Mouse (Mus musculus): ENCODE data around the gene Nudt4. TPM values are rescaled to one million over a fixed set of nuclear protein-coding genes. Genes with fewer than 3 reads are reported as not detected.

The Nudt4 gene
- total and polyA plus RNA-seq, 2 experiments from 2014 or later: 55.5 to 64.7 TPM

GRCm38 (mm10) chr10:95508126-95508525 is 55.8 kb downstream of the Nudt4 start:
- WGBS: 89% methylated on average over 8 of the region's 8 CpGs
- TF ChIP-seq CTCF (IDR thresholded peaks at IDR 0.05; ENCODE audit: low read depth): no peak
- DNase-seq (ENCODE audit: low spot score) (no peak), ATAC-seq (no peak)
- Histone ChIP-seq H3K4me2 (ENCODE audit: low read depth, low read length) (no peak overlapping the region), H3K27me3 (ENCODE audit: insufficient read depth, low read length) (no peaks in the 10 kb centered on the region), H3K4me3 (ENCODE audit: low read length) (no peak overlapping the region), H3K9me3 (ENCODE audit: low read length) (no peaks in the 10 kb centered on the region), H3K4me1 (ENCODE audit: insufficient read depth, low read length) (no peaks in the 10 kb centered on the region), H3K9ac (replicated peaks; ENCODE audit: low read length) (no peak overlapping the region), H3K27ac (no peak overlapping the region), H3K36me3 (ENCODE audit: insufficient read depth, low read length) (no peaks in the 10 kb centered on the region)

- ATAC-seq (no peak), DNase-seq (ENCODE audit: low spot score) (no peak)
- H3K9me3 ChIP-seq (ENCODE audit: low read length): no peaks in the 10 kb centered on the region
- H3K27me3 ChIP-seq (ENCODE audit: insufficient read depth, low read length): no peaks in the 10 kb centered on the region
- no peak for TF ChIP-seq CTCF (IDR thresholded peaks at IDR 0.05; ENCODE audit: low read depth)
- H3K4me1 ChIP-seq (ENCODE audit: insufficient read depth, low read length): peaks cover 4% of the 10 kb centered on the region; the same call in 1 of the 2 replicates
- no peak overlapping the region for H3K4me2 ChIP-seq (ENCODE audit: low read depth, low read length)
- H3K27ac ChIP-seq: no peak overlapping the region
- H3K9ac ChIP-seq (replicated peaks; ENCODE audit: low read length): no peak overlapping the region
- WGBS: 14% methylated on average over 1 of the region's 1 CpGs
- H3K36me3 ChIP-seq (ENCODE audit: insufficient read depth, low read length): no peaks in the 10 kb centered on the region
- H3K4me3 ChIP-seq (ENCODE audit: low read length): no peak overlapping the region
Measured at GRCm38 (mm10) chr10:95504341-95504740, 59.6 kb downstream of the Nudt4 start.

DNA sequence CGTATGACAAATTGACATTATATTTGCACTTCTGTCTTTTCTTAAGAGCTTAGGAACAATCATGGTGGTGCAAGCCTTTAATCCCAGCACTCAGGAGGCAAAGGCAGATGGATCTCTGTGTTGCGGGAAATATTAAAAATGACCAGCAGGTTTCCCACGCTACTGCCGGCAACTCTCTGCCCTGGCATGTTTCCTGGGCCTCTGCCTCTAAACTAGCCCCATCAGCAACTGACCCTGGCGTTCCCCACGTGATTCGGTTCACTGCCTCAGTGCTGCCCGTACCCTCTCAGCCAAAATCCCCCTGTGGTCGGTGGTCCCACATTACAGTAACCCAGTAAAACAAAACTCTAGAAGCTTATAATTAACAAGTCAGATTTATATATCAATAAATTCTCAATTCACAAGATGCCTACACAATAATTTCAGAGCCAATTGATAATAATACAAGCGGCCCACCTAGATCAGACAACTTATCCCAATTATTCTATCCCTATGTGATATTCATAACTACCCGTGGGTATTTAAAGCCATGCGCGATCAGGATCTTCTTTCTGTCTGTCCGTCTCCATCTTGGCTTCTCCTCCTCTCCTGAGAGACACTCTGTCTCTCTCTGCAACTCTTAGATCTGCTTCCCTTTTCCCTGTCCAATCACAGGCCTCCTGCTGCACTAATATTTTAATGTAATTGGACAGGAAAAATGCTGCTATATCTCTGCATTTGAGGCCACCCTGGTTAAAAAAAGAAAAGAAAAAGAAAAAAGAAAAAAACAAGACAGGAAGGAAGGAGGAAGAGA is 60.3 kb downstream of the Nudt4 start:
- no peak overlapping the region for H3K4me2 ChIP-seq (ENCODE audit: low read depth, low read length)
- H3K9me3 ChIP-seq (ENCODE audit: low read length): no peaks in the 10 kb centered on the region
- no peak for ATAC-seq
- no peak overlapping the region for H3K9ac ChIP-seq (replicated peaks; ENCODE audit: low read length)
- no peaks in the 10 kb centered on the region for H3K27me3 ChIP-seq (ENCODE audit: insufficient read depth, low read length)
- H3K27ac ChIP-seq: no peak overlapping the region
- peaks cover 4% of the 10 kb centered on the region; the same call in 1 of the 2 replicates for H3K4me1 ChIP-seq (ENCODE audit: insufficient read depth, low read length)
- DNase-seq (ENCODE audit: low spot score): no peak
- TF ChIP-seq CTCF (IDR thresholded peaks at IDR 0.05; ENCODE audit: low read depth): no peak
- H3K4me3 ChIP-seq (ENCODE audit: low read length): no peak overlapping the region
- 80% methylated on average over 14 of the region's 14 CpGs for WGBS
- no peaks in the 10 kb centered on the region for H3K36me3 ChIP-seq (ENCODE audit: insufficient read depth, low read length)

DNA sequence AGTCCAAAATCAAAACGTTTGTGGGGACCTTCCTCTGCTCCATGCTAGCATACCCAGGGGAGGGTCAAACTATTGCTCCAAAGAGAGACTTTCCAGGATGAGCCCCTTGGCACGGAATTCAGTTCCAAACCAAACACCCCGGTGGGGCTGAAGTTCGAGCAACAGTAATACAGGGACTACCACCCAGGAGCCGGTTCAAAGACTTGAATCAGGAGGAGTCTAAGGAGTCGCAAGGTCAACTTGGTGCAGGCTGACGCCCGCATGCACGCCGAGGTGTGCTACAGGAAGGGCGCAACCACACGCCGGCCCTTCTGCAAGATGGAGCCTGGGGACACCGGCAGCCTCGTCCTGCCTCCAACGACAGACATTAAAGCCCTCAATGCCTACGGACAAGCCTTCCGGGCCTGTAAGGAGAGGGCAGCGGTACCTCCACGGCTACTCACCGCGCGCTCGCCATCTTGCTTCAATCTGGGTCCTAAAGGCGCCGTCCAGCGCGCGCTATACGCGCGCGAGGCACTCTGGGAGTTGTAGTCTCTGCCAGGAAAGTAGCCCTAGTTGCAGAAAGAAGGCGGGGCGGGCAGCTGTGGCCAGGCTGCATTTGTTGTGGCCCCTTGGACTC is 62.4 kb downstream of the Nudt4 start, which contains the start of gene Mrpl42:
TSS of gene Mrpl42 (minus strand) at position 478 of the 619 bp plus-strand sequence.
- no peaks in the 10 kb centered on the region for H3K9me3 ChIP-seq (ENCODE audit: low read length)
- H3K27me3 ChIP-seq (ENCODE audit: insufficient read depth, low read length): no peaks in the 10 kb centered on the region
- H3K9ac ChIP-seq (replicated peaks; ENCODE audit: low read length): peak within 1 kb of the TSS; percentile 84
- no peaks in the 10 kb centered on the region; the same call in 1 of the 2 replicates for H3K36me3 ChIP-seq (ENCODE audit: insufficient read depth, low read length)
- H3K4me2 ChIP-seq (ENCODE audit: low read depth, low read length): peak within 1 kb of the TSS; percentile 72
- WGBS: under 1% methylated on average over 35 of the region's 35 CpGs
- H3K27ac ChIP-seq: peak within 1 kb of the TSS; percentile 89
- DNase-seq (ENCODE audit: low spot score) (peak; percentile 96), ATAC-seq (peak; percentile 96)
- H3K4me3 ChIP-seq (ENCODE audit: low read length): peak within 1 kb of the TSS; percentile 89
- TF ChIP-seq CTCF (IDR thresholded peaks at IDR 0.05; ENCODE audit: low read depth): no peak
- peaks cover 4% of the 10 kb centered on the region; the same call in 1 of the 2 replicates for H3K4me1 ChIP-seq (ENCODE audit: insufficient read depth, low read length)

DNA sequence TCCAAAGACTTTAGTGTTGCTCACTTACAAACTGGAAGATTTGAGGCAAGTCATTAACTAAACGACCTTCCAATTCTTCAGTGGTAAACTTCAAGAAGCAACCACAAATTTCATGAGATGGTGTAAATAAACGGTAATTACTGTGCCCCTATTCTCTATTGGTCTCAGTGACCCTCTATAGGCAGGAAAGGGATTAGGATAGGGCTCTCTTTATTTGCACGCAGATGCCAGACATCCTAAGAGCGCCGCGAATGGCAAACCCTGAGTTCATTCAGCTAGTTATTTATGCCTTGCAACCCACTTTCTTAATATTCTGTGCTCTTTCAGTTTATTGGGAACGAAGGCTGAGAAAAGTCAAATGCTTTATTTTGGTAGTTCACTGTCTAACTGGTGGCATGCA is 62.9 kb downstream of the Nudt4 start:
- no peak for ATAC-seq
- WGBS: 2% methylated on average over 7 of the region's 7 CpGs

More for the DNA sequence above, 62.9 kb downstream of the Nudt4 start:
- Histone ChIP-seq H3K4me2 (ENCODE audit: low read depth, low read length) (peak overlapping the region; percentile 72), H3K27ac (peak overlapping the region; percentile 89), H3K4me3 (ENCODE audit: low read length) (peak overlapping the region; percentile 89), H3K27me3 (ENCODE audit: insufficient read depth, low read length) (no peaks in the 10 kb centered on the region), H3K9ac (replicated peaks; ENCODE audit: low read length) (peak overlapping the region; percentile 84), H3K36me3 (ENCODE audit: insufficient read depth, low read length) (no peaks in the 10 kb centered on the region; the same call in 1 of the 2 replicates), H3K4me1 (ENCODE audit: insufficient read depth, low read length) (peaks cover 4% of the 10 kb centered on the region; the same call in 1 of the 2 replicates), H3K9me3 (ENCODE audit: low read length) (no peaks in the 10 kb centered on the region)
- DNase-seq (ENCODE audit: low spot score): peak; percentile 25
- TF ChIP-seq CTCF (IDR thresholded peaks at IDR 0.05; ENCODE audit: low read depth): no peak

Small RNAs within 50 kb of the gene (microRNA-seq; reads per million reads assigned to microRNA genes)
- gene Mir3058: 5.1 to 6.4 reads per million in 2 experiments

Other genes with a start within 250 kb of the Nudt4 start
- gene Cradd, start 240.0 kb downstream of the Nudt4 start, total RNA-seq (2014; rRNA removed): 13.1 and 15.5 TPM in 2 replicates
- 8.5 and 8.9 TPM in 2 replicates for gene Cradd, start 240.0 kb downstream of the Nudt4 start, polyA plus RNA-seq (2015; fragmentation: Nextera tagmentation; extraction: Ambion mirVana)
- gene Socs2, start 147.0 kb downstream of the Nudt4 start, total RNA-seq (2014; rRNA removed): 51.7 and 57.0 TPM in 2 replicates
- gene Socs2, start 147.0 kb downstream of the Nudt4 start, polyA plus RNA-seq (2015; fragmentation: Nextera tagmentation; extraction: Ambion mirVana): 112 and 122 TPM in 2 replicates
- 126 and 146 TPM in 2 replicates for gene Mrpl42, start 62.2 kb downstream of the Nudt4 start, total RNA-seq (2014; rRNA removed)
- 277 and 289 TPM in 2 replicates for gene Mrpl42, start 62.2 kb downstream of the Nudt4 start, polyA plus RNA-seq (2015; fragmentation: Nextera tagmentation; extraction: Ambion mirVana)
- 203 and 208 TPM in 2 replicates for gene Ube2n, start 49.0 kb downstream of the Nudt4 start, total RNA-seq (2014; rRNA removed)
- 315 and 333 TPM in 2 replicates for gene Ube2n, start 49.0 kb downstream of the Nudt4 start, polyA plus RNA-seq (2015; fragmentation: Nextera tagmentation; extraction: Ambion mirVana)
- not detected in 2 replicates for gene Anapc15-ps, start 109.3 kb upstream of the Nudt4 start, total RNA-seq (2014; rRNA removed)
- 0.54 TPM in 1 of 2 replicates, not detected in the other for gene Anapc15-ps, start 109.3 kb upstream of the Nudt4 start, polyA plus RNA-seq (2015; fragmentation: Nextera tagmentation; extraction: Ambion mirVana)